Mouse (Mus musculus) olfactory bulb, adult 2 months (tissue): ENCODE measurements around the gene Unc119.

ENCODE experiments used
- CTCF ChIP-seq: fragments of 200-500 bp; IDR thresholded peaks from 2 replicates; pipeline ENCODE4 v1.5.1; 2012; ENCODE audit warnings: low read depth, mild to moderate bottlenecking, low read length, moderate library complexity; ENCODE audit not compliant: insufficient read depth
- POLR2A ChIP-seq: fragments of 200-500 bp; IDR thresholded peaks from 2 replicates; pipeline ENCODE4 v1.6.1; 2012; ENCODE audit warnings: mild to moderate bottlenecking, low read depth, low read length, moderate library complexity; ENCODE audit not compliant: insufficient read depth

DNA sequence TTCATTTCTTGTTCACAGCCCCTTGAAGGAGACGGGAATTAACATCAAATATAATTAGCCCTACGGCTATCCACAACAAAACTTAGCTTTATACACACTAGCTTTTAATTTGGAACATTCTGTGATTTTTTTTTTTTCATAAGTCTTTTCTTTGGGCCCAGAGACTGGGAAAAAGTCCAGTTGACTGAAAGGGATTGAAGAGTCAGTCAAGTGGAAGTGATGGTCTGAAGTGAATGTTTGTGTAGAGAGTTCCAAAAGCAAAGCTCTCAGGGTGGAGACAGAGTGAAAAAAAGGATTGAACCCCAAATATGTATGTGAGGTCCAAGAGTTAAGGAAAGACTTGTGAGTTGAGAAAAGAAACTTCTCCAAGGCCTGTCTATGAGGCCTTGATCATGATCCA, 24.9 kb upstream of the Unc119 start:
- TF ChIP-seq CTCF = no peak
- no peak for TF ChIP-seq POLR2A
